Mouse (Mus musculus): ENCODE data around the gene B4galt3. TPM values are rescaled to one million over a fixed set of nuclear protein-coding genes. Genes with fewer than 3 reads are reported as not detected.
A peak's percentile ranks its signal among the peaks of the same experiment; 100 is the strongest.

Gene B4galt3
- 10 to 100 TPM; 74.2 to 87.8 TPM for total RNA-seq (2021)

- intact Hi-C loops (cut with DNase I): no loop called here
- peak; percentile 95 for DNase-seq
These were observed at the start of gene B4galt3 for GRCm38 (mm10) chr1:171269848-171270572. TSS of gene B4galt3 (plus strand) at chr1:171270328.

GRCm38 (mm10) chr1:171220871-171221270 lies 49.3 kb upstream of the B4galt3 start:
- intact Hi-C loops (cut with DNase I): loop anchor here (2.0 kb wide), 1 partner anchor 100 kb away; no protein-coding TSS in a partner anchor
- DNase-seq: peak; percentile 87

- peak; percentile 21 for DNase-seq
- intact Hi-C loops (cut with DNase I): loop anchor here (2.0 kb wide), 1 partner anchor 101 kb away; no protein-coding TSS in a partner anchor
These were observed 48.6 kb upstream of the B4galt3 start for GRCm38 (mm10) chr1:171221281-171222193.

GRCm38 (mm10) chr1:171222238-171223155 lies 47.6 kb upstream of the B4galt3 start, which contains the start of gene Tomm40l:
TSS of gene Tomm40l (minus strand) at chr1:171222514.
- intact Hi-C loops (cut with DNase I): no loop called here
- peak; percentile 92 for DNase-seq

GRCm38 (mm10) chr1:171223168-171223567 lies 47.0 kb upstream of the B4galt3 start:
- no peak for DNase-seq
- intact Hi-C loops (cut with DNase I): no loop called here

- intact Hi-C loops (cut with DNase I): no loop called here
- no peak for DNase-seq
These were observed 46.3 kb upstream of the B4galt3 start for GRCm38 (mm10) chr1:171223796-171224195.

GRCm38 (mm10) chr1:171224857-171225256 lies 45.3 kb upstream of the B4galt3 start, which contains the start of gene Apoa2:
TSS of gene Apoa2 (plus strand) at chr1:171225054.
- no peak for DNase-seq
- intact Hi-C loops (cut with DNase I): no loop called here

- no peak for DNase-seq
- intact Hi-C loops (cut with DNase I): no loop called here
These were observed 43.3 kb upstream of the B4galt3 start for GRCm38 (mm10) chr1:171226780-171227179.

GRCm38 (mm10) chr1:171227879-171228278 lies 42.2 kb upstream of the B4galt3 start:
- intact Hi-C loops (cut with DNase I): loop anchor here (2.0 kb wide), 1 partner anchor 29 kb away; no protein-coding TSS in a partner anchor
- DNase-seq: no peak

- intact Hi-C loops (cut with DNase I): loop anchor here (2.0 kb wide), 1 partner anchor 27 kb away; no protein-coding TSS in a partner anchor
These were observed 40.4 kb upstream of the B4galt3 start for GRCm38 (mm10) chr1:171229750-171230149.

GRCm38 (mm10) chr1:171230215-171230614 lies 39.9 kb upstream of the B4galt3 start:
- no peak for DNase-seq
- intact Hi-C loops (cut with DNase I): no loop called here

More at GRCm38 (mm10) chr1:171229750-171230149, 40.4 kb upstream of the B4galt3 start:
- DNase-seq: no peak

- no peak for DNase-seq
- intact Hi-C loops (cut with DNase I): no loop called here
These were observed 38.3 kb upstream of the B4galt3 start for GRCm38 (mm10) chr1:171231844-171232243.

- no peak for DNase-seq
- intact Hi-C loops (cut with DNase I): no loop called here
These were observed 37.8 kb upstream of the B4galt3 start for GRCm38 (mm10) chr1:171232348-171232747.

- DNase-seq: no peak
- intact Hi-C loops (cut with DNase I): no loop called here
These were observed 37.1 kb upstream of the B4galt3 start for GRCm38 (mm10) chr1:171232800-171233730.

GRCm38 (mm10) chr1:171234126-171234525 lies 36.0 kb upstream of the B4galt3 start, which contains the start of gene Fcer1g:
TSS of gene Fcer1g (minus strand) at chr1:171234365.
- intact Hi-C loops (cut with DNase I): no loop called here
- no peak for DNase-seq

GRCm38 (mm10) chr1:171234538-171234937 lies 35.6 kb upstream of the B4galt3 start:
- DNase-seq: no peak
- intact Hi-C loops (cut with DNase I): no loop called here

GRCm38 (mm10) chr1:171235791-171236190 lies 34.3 kb upstream of the B4galt3 start:
- DNase-seq: no peak
- intact Hi-C loops (cut with DNase I): no loop called here

GRCm38 (mm10) chr1:171237438-171237837 lies 32.7 kb upstream of the B4galt3 start:
- intact Hi-C loops (cut with DNase I): no loop called here
- DNase-seq: no peak

- DNase-seq: peak; percentile 48
- intact Hi-C loops (cut with DNase I): no loop called here
These were observed 31.7 kb upstream of the B4galt3 start for GRCm38 (mm10) chr1:171238463-171238862.

All from left cerebral cortex, postnatal 4 days (tissue).